Mouse (Mus musculus) erythroblast, adult 5-6 weeks (primary cell): ENCODE results near the gene Olfr196. TPM values are rescaled to one million over a fixed set of nuclear protein-coding genes. Genes with fewer than 3 reads are reported as not detected.
"Not testable (repeated sequence)": the region's sequence is repeated elsewhere in the genome, so short reads cannot be mapped to it uniquely, and the experiment has no call there.

Experiments used
- ATAC-seq: replicated peaks from 2 replicates; pipeline ENCODE4 v1.8.0; 2016; ENCODE audit warnings: moderate number of reproducible peaks, mild to moderate bottlenecking, moderate TSS enrichment, inconsistent platforms; ENCODE audit not compliant: poor library complexity, low FRiP score, severe bottlenecking
- total RNA-seq, 2 experiments: library from RNA; stranded (forward) in 1 of 2; stranded (reverse) in 1 of 2; fragments of 150-400 nt in 1 of 2; fragments of 200-764, 138-1000 nt in 1 of 2; gene quantifications; 2 replicates each; pipeline versions ENCODE4 v1.2.3 to v1.2.4; 2015 to 2017; ENCODE audit warnings: low replicate concordance in 2 of 2

Olfr196 gene
- total RNA-seq (2015; ENCODE audit: low replicate concordance) (not detected in 2 replicates), total RNA-seq (2017; ENCODE audit: low replicate concordance) (0.28 TPM in 1 of 2 replicates, not detected in the other)

- ATAC-seq: no peak
Observed at GRCm38 (mm10) chr16:59170354-59170753, at the start of gene Olfr196. Gene Olfr196, minus strand, starts transcription at chr16:59170454.

DNA sequence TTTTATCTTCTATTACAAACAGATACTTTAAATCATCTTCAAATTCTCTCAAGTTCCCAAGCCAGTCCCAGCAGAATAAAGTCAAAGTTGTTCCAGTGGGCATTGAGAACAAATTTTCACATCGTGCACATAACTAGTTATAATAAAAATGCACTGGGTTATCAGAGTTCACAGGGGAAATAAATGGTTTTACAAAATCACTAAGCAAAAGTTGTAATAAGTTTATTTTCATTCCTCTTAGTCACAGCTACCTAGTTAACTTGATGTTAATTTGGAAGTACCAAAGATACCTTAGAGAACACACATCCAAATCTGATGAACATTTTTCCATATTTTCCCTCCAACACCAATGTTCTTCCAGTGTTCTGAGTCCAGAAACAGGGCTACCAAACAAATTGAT is 49.4 kb upstream of the Olfr196 start, which contains the start of gene Olfr199:
Gene Olfr199, minus strand, starts transcription at position 101 of the 400 bp plus-strand sequence.
- not testable (repeated sequence) for ATAC-seq

- not testable (repeated sequence) for ATAC-seq
Observed at GRCm38 (mm10) chr16:59217861-59218260, 47.6 kb upstream of the Olfr196 start.

DNA sequence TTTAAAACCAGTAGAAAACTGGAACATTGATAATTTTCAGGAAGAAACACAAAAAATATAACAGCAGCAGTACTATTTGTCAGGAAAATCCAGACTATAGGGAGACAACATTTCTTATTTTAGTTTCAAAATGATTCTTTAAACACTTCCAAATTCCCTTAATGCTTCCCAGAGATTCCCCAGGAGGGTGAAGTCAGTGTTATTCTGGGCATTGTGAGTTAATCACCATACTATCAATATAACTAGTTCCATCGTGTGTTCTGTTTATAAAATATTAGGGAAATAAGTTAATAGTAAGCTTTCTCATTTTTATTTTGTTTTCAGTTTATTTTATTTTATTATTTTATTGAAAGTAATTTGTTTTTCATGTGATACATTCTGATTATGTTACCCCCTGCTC is 33.2 kb upstream of the Olfr196 start, which contains the start of gene Olfr198:
Gene Olfr198, minus strand, starts transcription at position 101 of the 400 bp plus-strand sequence.
- not testable (repeated sequence) for ATAC-seq

DNA sequence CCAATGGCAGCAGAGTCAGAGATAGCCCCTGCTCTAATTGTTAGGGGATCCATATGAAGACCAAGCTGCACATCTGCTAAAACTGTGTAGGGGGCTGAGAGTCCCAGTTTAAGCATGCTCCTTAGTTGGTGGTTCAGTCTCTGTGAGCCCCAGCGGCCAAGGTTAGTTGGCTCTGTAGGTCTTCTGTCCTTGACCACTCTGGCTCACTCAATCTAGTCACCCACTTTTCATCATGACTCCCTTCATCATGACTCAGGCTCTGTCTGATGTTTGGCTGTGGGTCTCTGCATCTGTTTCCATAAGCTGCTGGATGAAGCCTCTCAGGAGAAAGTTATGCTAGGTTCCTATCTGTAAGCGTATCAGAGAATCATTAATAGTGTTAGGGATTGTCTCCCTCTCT is 18.3 kb downstream of the Olfr196 start:
- no peak for ATAC-seq

- no peak for ATAC-seq
Observed at GRCm38 (mm10) chr16:59146746-59147145, 23.5 kb downstream of the Olfr196 start, which contains the start of gene Olfr195. Gene Olfr195, plus strand, starts transcription at chr16:59147046.

DNA sequence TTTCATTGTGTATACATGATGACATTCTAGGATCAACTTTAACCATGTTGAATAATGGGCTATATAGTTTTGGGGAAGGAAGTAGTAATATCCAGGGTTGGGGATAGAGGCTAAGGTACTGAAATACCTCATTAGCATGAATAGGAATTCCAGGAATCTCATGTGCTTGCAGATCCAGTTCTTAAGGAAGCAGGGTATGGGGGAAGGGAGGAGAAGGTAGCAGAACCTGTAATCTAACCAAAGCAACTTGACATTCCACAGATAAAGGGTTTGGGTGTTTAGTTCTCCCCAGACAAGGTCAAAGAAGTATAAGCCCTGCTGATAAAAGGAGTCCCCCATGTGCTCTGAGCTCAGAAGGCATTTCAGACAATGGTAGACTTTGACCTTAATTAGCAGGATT is 29.1 kb downstream of the Olfr196 start:
- no peak for ATAC-seq

GRCm38 (mm10) chr16:59130740-59131139 is 39.5 kb downstream of the Olfr196 start:
- no peak for ATAC-seq

DNA sequence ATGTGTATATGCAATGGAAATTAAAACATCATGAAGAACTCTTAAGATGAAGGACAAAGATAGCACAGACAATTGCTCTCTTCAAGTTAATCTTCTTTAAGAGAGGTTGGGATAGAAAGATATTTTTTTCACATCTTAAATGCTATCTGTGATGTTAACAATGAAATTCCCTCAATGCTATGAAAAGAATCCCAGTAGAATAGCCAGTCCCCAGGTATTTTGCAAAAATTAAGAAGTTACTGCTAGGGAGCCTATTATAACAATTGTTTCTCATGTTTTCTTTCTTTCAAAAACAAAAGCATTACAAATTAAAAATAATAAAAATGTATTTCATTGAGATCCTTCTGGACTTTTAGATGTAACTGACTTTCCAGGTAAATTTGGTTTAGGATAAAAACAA is 49.3 kb downstream of the Olfr196 start, which contains the start of gene Olfr194:
Gene Olfr194, minus strand, starts transcription at position 101 of the 400 bp plus-strand sequence.
- no peak for ATAC-seq

Other genes with a start within 250 kb of the Olfr196 start
- not detected in 2 replicates for gene Olfr181, start 241.7 kb downstream of the Olfr196 start, total RNA-seq (2015; ENCODE audit: low replicate concordance)
- not detected in 2 replicates for gene Olfr181, start 241.7 kb downstream of the Olfr196 start, total RNA-seq (2017; ENCODE audit: low replicate concordance)
- gene Olfr180, start 241.1 kb downstream of the Olfr196 start, total RNA-seq (2015; ENCODE audit: low replicate concordance): not detected in 2 replicates
- not detected in 2 replicates for gene Olfr180, start 241.1 kb downstream of the Olfr196 start, total RNA-seq (2017; ENCODE audit: low replicate concordance)
- gene Olfr183, start 175.1 kb downstream of the Olfr196 start, total RNA-seq (2015; ENCODE audit: low replicate concordance): not detected in 2 replicates
- not detected in 2 replicates for gene Olfr183, start 175.1 kb downstream of the Olfr196 start, total RNA-seq (2017; ENCODE audit: low replicate concordance)
- not detected in 2 replicates for gene Olfr186, start 140.2 kb downstream of the Olfr196 start, total RNA-seq (2015; ENCODE audit: low replicate concordance)
- not detected in 2 replicates for gene Olfr186, start 140.2 kb downstream of the Olfr196 start, total RNA-seq (2017; ENCODE audit: low replicate concordance)
- gene Olfr187, start 130.7 kb downstream of the Olfr196 start, total RNA-seq (2015; ENCODE audit: low replicate concordance): not detected in 2 replicates
- not detected in 2 replicates for gene Olfr187, start 130.7 kb downstream of the Olfr196 start, total RNA-seq (2017; ENCODE audit: low replicate concordance)
- not detected in 2 replicates for gene Olfr190, start 92.4 kb downstream of the Olfr196 start, total RNA-seq (2015; ENCODE audit: low replicate concordance)
- under 0.01 TPM in 1 of 2 replicates, not detected in the other for gene Olfr190, start 92.4 kb downstream of the Olfr196 start, total RNA-seq (2017; ENCODE audit: low replicate concordance)
- not detected in 2 replicates for gene Olfr191, start 80.6 kb downstream of the Olfr196 start, total RNA-seq (2015; ENCODE audit: low replicate concordance)
- gene Olfr191, start 80.6 kb downstream of the Olfr196 start, total RNA-seq (2017; ENCODE audit: low replicate concordance): not detected in 2 replicates
- gene Olfr193, start 58.6 kb downstream of the Olfr196 start, total RNA-seq (2015; ENCODE audit: low replicate concordance): not detected in 2 replicates
- not detected in 2 replicates for gene Olfr193, start 58.6 kb downstream of the Olfr196 start, total RNA-seq (2017; ENCODE audit: low replicate concordance)
- gene Olfr194, start 49.4 kb downstream of the Olfr196 start, total RNA-seq (2015; ENCODE audit: low replicate concordance): not detected in 2 replicates
- not detected in 2 replicates for gene Olfr194, start 49.4 kb downstream of the Olfr196 start, total RNA-seq (2017; ENCODE audit: low replicate concordance)
- gene Olfr195, start 23.4 kb downstream of the Olfr196 start, total RNA-seq (2015; ENCODE audit: low replicate concordance): not detected in 2 replicates
- gene Olfr195, start 23.4 kb downstream of the Olfr196 start, total RNA-seq (2017; ENCODE audit: low replicate concordance): not detected in 2 replicates
- not detected in 2 replicates for gene Olfr198, start 33.1 kb upstream of the Olfr196 start, total RNA-seq (2015; ENCODE audit: low replicate concordance)
- gene Olfr198, start 33.1 kb upstream of the Olfr196 start, total RNA-seq (2017; ENCODE audit: low replicate concordance): not detected in 2 replicates
- gene Olfr199, start 49.3 kb upstream of the Olfr196 start, total RNA-seq (2015; ENCODE audit: low replicate concordance): not detected in 2 replicates
- not detected in 2 replicates for gene Olfr199, start 49.3 kb upstream of the Olfr196 start, total RNA-seq (2017; ENCODE audit: low replicate concordance)
- gene Olfr201, start 102.2 kb upstream of the Olfr196 start, total RNA-seq (2015; ENCODE audit: low replicate concordance): not detected in 2 replicates
- not detected in 2 replicates for gene Olfr201, start 102.2 kb upstream of the Olfr196 start, total RNA-seq (2017; ENCODE audit: low replicate concordance)
- not detected in 2 replicates for gene Olfr202, start 116.3 kb upstream of the Olfr196 start, total RNA-seq (2015; ENCODE audit: low replicate concordance)
- gene Olfr202, start 116.3 kb upstream of the Olfr196 start, total RNA-seq (2017; ENCODE audit: low replicate concordance): not detected in 2 replicates
- gene Olfr203, start 128.4 kb upstream of the Olfr196 start, total RNA-seq (2015; ENCODE audit: low replicate concordance): not detected in 2 replicates
- gene Olfr203, start 128.4 kb upstream of the Olfr196 start, total RNA-seq (2017; ENCODE audit: low replicate concordance): not detected in 2 replicates
- not detected in 2 replicates for gene Olfr204, start 147.8 kb upstream of the Olfr196 start, total RNA-seq (2015; ENCODE audit: low replicate concordance)
- gene Olfr204, start 147.8 kb upstream of the Olfr196 start, total RNA-seq (2017; ENCODE audit: low replicate concordance): not detected in 2 replicates
- not detected in 2 replicates for gene Olfr205, start 160.7 kb upstream of the Olfr196 start, total RNA-seq (2015; ENCODE audit: low replicate concordance)
- not detected in 2 replicates for gene Olfr205, start 160.7 kb upstream of the Olfr196 start, total RNA-seq (2017; ENCODE audit: low replicate concordance)
- gene Olfr206, start 178.8 kb upstream of the Olfr196 start, total RNA-seq (2015; ENCODE audit: low replicate concordance): not detected in 2 replicates
- gene Olfr206, start 178.8 kb upstream of the Olfr196 start, total RNA-seq (2017; ENCODE audit: low replicate concordance): not detected in 2 replicates
- gene Olfr209, start 193.5 kb upstream of the Olfr196 start, total RNA-seq (2015; ENCODE audit: low replicate concordance): not detected in 2 replicates
- not detected in 2 replicates for gene Olfr209, start 193.5 kb upstream of the Olfr196 start, total RNA-seq (2017; ENCODE audit: low replicate concordance)
- not detected in 2 replicates for gene Gabrr3, start 236.9 kb upstream of the Olfr196 start, total RNA-seq (2015; ENCODE audit: low replicate concordance)
- not detected in 2 replicates for gene Gabrr3, start 236.9 kb upstream of the Olfr196 start, total RNA-seq (2017; ENCODE audit: low replicate concordance)